26 mouse cellular contexts compared by ENCODE assay signal in genomic region chr14:80990192-80990591, GRCm38 (mm10).
"Had no signal": no experiment of that assay in that cellular context is flagged by ENCODE, and none has a peak within 500 bp of the region (broad histone marks: within the 10 kb centered on the region; RNA-seq: fewer than 3 reads in every experiment).

No protein-coding gene starts in this region.

- DNase-seq: gastrocnemius, postnatal 10 days; gastrocnemius, postnatal 25 days; heart, adult 18-20 months; heart, postnatal 10 days; heart, postnatal 4 days; kidney, adult 11 months; kidney, adult 2 months; kidney, adult 9 months; kidney, postnatal 14 days; kidney, postnatal 36 days; layer of hippocampus, adult 9-11 months; layer of hippocampus, postnatal 36 days; left cerebral cortex, postnatal 4 days had no signal

- H3K27ac ChIP-seq: heart, embryonic 10.5 days; hindbrain, embryonic 10.5 days; hindbrain, embryonic 12.5 days; hindbrain, embryonic 15.5 days; hindbrain, postnatal 0 days; kidney, embryonic 15.5 days; kidney, postnatal 0 days; limb, embryonic 13.5 days; limb, embryonic 15.5 days; liver, embryonic 12.5 days; liver, embryonic 14.5 days had no signal

- H3K4me1 ChIP-seq: heart, embryonic 10.5 days; heart, embryonic 12.5 days; hindbrain, embryonic 10.5 days; hindbrain, embryonic 12.5 days; hindbrain, embryonic 15.5 days; kidney, embryonic 15.5 days; limb, embryonic 13.5 days; limb, embryonic 15.5 days; liver, embryonic 12.5 days had no signal

- H3K9me3 ChIP-seq: heart, embryonic 10.5 days; heart, embryonic 12.5 days; hindbrain, embryonic 10.5 days; hindbrain, embryonic 12.5 days; hindbrain, embryonic 15.5 days; kidney, embryonic 15.5 days; limb, embryonic 13.5 days; limb, embryonic 15.5 days; liver, embryonic 12.5 days had no signal

- H3K9ac ChIP-seq: heart, embryonic 12.5 days; hindbrain, embryonic 12.5 days; hindbrain, embryonic 15.5 days; kidney, embryonic 15.5 days; limb, embryonic 13.5 days; limb, embryonic 15.5 days; liver, embryonic 12.5 days; liver, embryonic 14.5 days had no signal

- H3K4me2 ChIP-seq: heart, embryonic 12.5 days; hindbrain, embryonic 12.5 days; hindbrain, embryonic 15.5 days; kidney, embryonic 15.5 days; limb, embryonic 13.5 days; limb, embryonic 15.5 days; liver, embryonic 12.5 days had no signal

- H3K36me3 ChIP-seq: heart, embryonic 10.5 days; heart, embryonic 12.5 days; hindbrain, embryonic 10.5 days; hindbrain, embryonic 12.5 days; hindbrain, embryonic 15.5 days; kidney, embryonic 15.5 days; limb, embryonic 13.5 days; limb, embryonic 15.5 days; liver, embryonic 12.5 days had no signal

- H3K4me3 ChIP-seq: heart, embryonic 10.5 days; heart, embryonic 12.5 days; hindbrain, embryonic 10.5 days; hindbrain, embryonic 12.5 days; hindbrain, embryonic 15.5 days; kidney, embryonic 15.5 days; limb, embryonic 13.5 days; limb, embryonic 15.5 days; liver, embryonic 12.5 days had no signal

- H3K27me3 ChIP-seq: heart, embryonic 12.5 days; hindbrain, embryonic 12.5 days; hindbrain, embryonic 15.5 days; kidney, embryonic 15.5 days; limb, embryonic 13.5 days; limb, embryonic 15.5 days; liver, embryonic 12.5 days had no signal

- ATAC-seq: hindbrain, postnatal 0 days; intestine, embryonic 16.5 days; liver, embryonic 12.5 days had no signal
